Mouse (Mus musculus): ENCODE results near the gene Gpr156. TPM values are rescaled to one million over a fixed set of nuclear protein-coding genes. Genes with fewer than 3 reads are reported as not detected.
A peak's percentile ranks its signal among the peaks of the same experiment; 100 is the strongest.

Gpr156 gene
- polyA plus RNA-seq, 1 experiment from 2014 or later: 1.6 TPM

GRCm38 (mm10) chr16:37929006-37929405 is 12.7 kb downstream of the Gpr156 start:
- Histone ChIP-seq H3K4me3 (no peak overlapping the region), H3K27ac (no peak overlapping the region), H3K4me1 (peaks cover 40% of the 10 kb centered on the region), H3K27me3 (ENCODE audit: poor library complexity, severe bottlenecking) (no peaks in the 10 kb centered on the region), H3K9me3 (peaks cover 6% of the 10 kb centered on the region; the same call in 1 of the 2 replicates), H3K36me3 (replicated peaks) (no peaks in the 10 kb centered on the region; the same call in 1 of the 2 replicates)
- 62% methylated on average over 2 of the region's 2 CpGs for WGBS
- DNase-seq (ENCODE audit: extremely low spot score, low spot score): no peak

GRCm38 (mm10) chr16:37929626-37930025 is 13.3 kb downstream of the Gpr156 start:
- DNase-seq (ENCODE audit: extremely low spot score, low spot score): no peak
- WGBS: 94% methylated on average over 2 of the region's 2 CpGs
- H3K36me3 ChIP-seq (replicated peaks): no peaks in the 10 kb centered on the region; the same call in 1 of the 2 replicates
- no peaks in the 10 kb centered on the region for H3K27me3 ChIP-seq (ENCODE audit: poor library complexity, severe bottlenecking)
- peaks cover 6% of the 10 kb centered on the region; the same call in 1 of the 2 replicates for H3K9me3 ChIP-seq
- no peak overlapping the region for H3K4me3 ChIP-seq
- no peak overlapping the region for H3K27ac ChIP-seq
- H3K4me1 ChIP-seq: peaks cover 40% of the 10 kb centered on the region

- H3K27me3 ChIP-seq (ENCODE audit: poor library complexity, severe bottlenecking): peaks cover 4% of the 10 kb centered on the region; the same call in 1 of the 2 replicates
- WGBS: 83% methylated on average over 2 of the region's 2 CpGs
- DNase-seq (ENCODE audit: extremely low spot score, low spot score): no peak
- H3K9me3 ChIP-seq: peaks cover 6% of the 10 kb centered on the region; the same call in 1 of the 2 replicates
- no peaks in the 10 kb centered on the region; the same call in 1 of the 2 replicates for H3K36me3 ChIP-seq (replicated peaks)
- no peak overlapping the region for H3K4me3 ChIP-seq
- H3K4me1 ChIP-seq: peaks cover 27% of the 10 kb centered on the region
- H3K27ac ChIP-seq: no peak overlapping the region
These were observed 18.6 kb downstream of the Gpr156 start for GRCm38 (mm10) chr16:37934932-37935331.

- Histone ChIP-seq H3K4me1 (peaks cover 31% of the 10 kb centered on the region), H3K4me3 (no peak overlapping the region), H3K27me3 (ENCODE audit: poor library complexity, severe bottlenecking) (peaks cover 4% of the 10 kb centered on the region; the same call in 1 of the 2 replicates), H3K9me3 (no peaks in the 10 kb centered on the region), H3K36me3 (replicated peaks) (no peaks in the 10 kb centered on the region), H3K27ac (no peak overlapping the region)
- WGBS: 82% methylated on average over 8 of the region's 8 CpGs
- DNase-seq (ENCODE audit: extremely low spot score, low spot score): no peak
These were observed 21.0 kb downstream of the Gpr156 start for GRCm38 (mm10) chr16:37937276-37937675.

- Histone ChIP-seq H3K9me3 (no peaks in the 10 kb centered on the region), H3K4me1 (peaks cover 32% of the 10 kb centered on the region), H3K27me3 (ENCODE audit: poor library complexity, severe bottlenecking) (peaks cover 4% of the 10 kb centered on the region; the same call in 1 of the 2 replicates), H3K36me3 (replicated peaks) (no peaks in the 10 kb centered on the region), H3K4me3 (peak overlapping the region; percentile 37), H3K27ac (peak overlapping the region; percentile 56; the same call in 1 of the 2 replicates)
- WGBS: 52% methylated on average over 15 of the region's 17 CpGs
- peak; percentile 65 for DNase-seq (ENCODE audit: extremely low spot score, low spot score)
These were observed 22.1 kb downstream of the Gpr156 start for GRCm38 (mm10) chr16:37938125-37939081.

GRCm38 (mm10) chr16:37939082-37939863 is 23.0 kb downstream of the Gpr156 start:
- no peaks in the 10 kb centered on the region for H3K36me3 ChIP-seq (replicated peaks)
- no peak overlapping the region for H3K4me3 ChIP-seq
- H3K4me1 ChIP-seq: peaks cover 35% of the 10 kb centered on the region
- 0 out of 2 replicates have a peak overlapping the region, but pooled peaks have one; percentile 56 for H3K27ac ChIP-seq
- H3K9me3 ChIP-seq: no peaks in the 10 kb centered on the region
- no peak for DNase-seq (ENCODE audit: extremely low spot score, low spot score)
- 70% methylated on average over 11 of the region's 11 CpGs for WGBS
- H3K27me3 ChIP-seq (ENCODE audit: poor library complexity, severe bottlenecking): peaks cover 4% of the 10 kb centered on the region; the same call in 1 of the 2 replicates

- Histone ChIP-seq H3K27me3 (ENCODE audit: poor library complexity, severe bottlenecking) (peaks cover 4% of the 10 kb centered on the region; the same call in 1 of the 2 replicates), H3K9me3 (no peaks in the 10 kb centered on the region), H3K4me3 (no peak overlapping the region), H3K27ac (no peak overlapping the region), H3K4me1 (peaks cover 35% of the 10 kb centered on the region), H3K36me3 (replicated peaks) (no peaks in the 10 kb centered on the region)
- DNase-seq (ENCODE audit: extremely low spot score, low spot score): no peak
- 89% methylated on average over 10 of the region's 10 CpGs for WGBS
These were observed 24.0 kb downstream of the Gpr156 start for GRCm38 (mm10) chr16:37940291-37940690.

- Histone ChIP-seq H3K36me3 (replicated peaks) (no peaks in the 10 kb centered on the region), H3K4me3 (no peak overlapping the region), H3K27ac (no peak overlapping the region), H3K9me3 (no peaks in the 10 kb centered on the region), H3K27me3 (ENCODE audit: poor library complexity, severe bottlenecking) (no peaks in the 10 kb centered on the region), H3K4me1 (peaks cover 18% of the 10 kb centered on the region)
- no peak for DNase-seq (ENCODE audit: extremely low spot score, low spot score)
- WGBS: 66% methylated on average over 2 of the region's 2 CpGs
These were observed 27.4 kb downstream of the Gpr156 start for GRCm38 (mm10) chr16:37943701-37944100.

- peaks cover 5% of the 10 kb centered on the region for H3K4me1 ChIP-seq
- H3K27ac ChIP-seq: no peak overlapping the region
- H3K4me3 ChIP-seq: no peak overlapping the region
- no peaks in the 10 kb centered on the region for H3K27me3 ChIP-seq (ENCODE audit: poor library complexity, severe bottlenecking)
- no peak for DNase-seq (ENCODE audit: extremely low spot score, low spot score)
- no peaks in the 10 kb centered on the region for H3K9me3 ChIP-seq
- no peaks in the 10 kb centered on the region for H3K36me3 ChIP-seq (replicated peaks)
- 88% methylated on average over 8 of the region's 8 CpGs for WGBS
These were observed 28.9 kb downstream of the Gpr156 start for GRCm38 (mm10) chr16:37945031-37945796.

- Histone ChIP-seq H3K4me1 (0 out of 2 replicates have a peak, but pooled peaks cover 3% of the 10 kb centered on the region), H3K4me3 (no peak overlapping the region), H3K27me3 (ENCODE audit: poor library complexity, severe bottlenecking) (no peaks in the 10 kb centered on the region), H3K36me3 (replicated peaks) (no peaks in the 10 kb centered on the region), H3K27ac (no peak overlapping the region), H3K9me3 (no peaks in the 10 kb centered on the region)
- WGBS: 44% methylated on average over 5 of the region's 5 CpGs
- DNase-seq (ENCODE audit: extremely low spot score, low spot score): peak; percentile 54
These were observed 30.9 kb downstream of the Gpr156 start for GRCm38 (mm10) chr16:37947160-37947559.

GRCm38 (mm10) chr16:37948365-37948764 is 32.1 kb downstream of the Gpr156 start:
- Histone ChIP-seq H3K4me3 (no peak overlapping the region), H3K27ac (no peak overlapping the region), H3K9me3 (no peaks in the 10 kb centered on the region), H3K36me3 (replicated peaks) (no peaks in the 10 kb centered on the region), H3K27me3 (ENCODE audit: poor library complexity, severe bottlenecking) (no peaks in the 10 kb centered on the region), H3K4me1 (0 out of 2 replicates have a peak, but pooled peaks cover 3% of the 10 kb centered on the region)
- 95% methylated on average over 4 of the region's 4 CpGs for WGBS
- DNase-seq (ENCODE audit: extremely low spot score, low spot score): no peak

- no peak for DNase-seq (ENCODE audit: extremely low spot score, low spot score)
- no peaks in the 10 kb centered on the region for H3K9me3 ChIP-seq
- peaks cover 9% of the 10 kb centered on the region for H3K4me1 ChIP-seq
- no peak overlapping the region for H3K27ac ChIP-seq
- H3K36me3 ChIP-seq (replicated peaks): no peaks in the 10 kb centered on the region
- H3K27me3 ChIP-seq (ENCODE audit: poor library complexity, severe bottlenecking): no peaks in the 10 kb centered on the region
- H3K4me3 ChIP-seq: no peak overlapping the region
These were observed 34.9 kb downstream of the Gpr156 start for GRCm38 (mm10) chr16:37951171-37951570.

Measured in forebrain, embryonic 10.5 days (tissue).